Mouse (Mus musculus): ENCODE results near the gene Pdk1.
A peak's percentile ranks its signal among the peaks of the same experiment; 100 is the strongest.

Gene Pdk1

GRCm38 (mm10) chr2:71938716-71939393 is 65.8 kb downstream of the Pdk1 start:
- DNase-seq (ENCODE audit: low read depth, low spot score): peak; percentile 75

GRCm38 (mm10) chr2:71941005-71941720 is 68.1 kb downstream of the Pdk1 start:
- DNase-seq (ENCODE audit: low read depth, low spot score): no peak

GRCm38 (mm10) chr2:71941721-71942087 is 68.7 kb downstream of the Pdk1 start:
- DNase-seq (ENCODE audit: low read depth, low spot score): no peak

GRCm38 (mm10) chr2:71951212-71951611 is 78.2 kb downstream of the Pdk1 start:
- peak; percentile 22 for DNase-seq (ENCODE audit: low read depth, low spot score)
